Mouse (Mus musculus): ENCODE measurements around the gene Swi5. TPM values are rescaled to one million over a fixed set of nuclear protein-coding genes. Genes with fewer than 3 reads are reported as not detected.

The Swi5 gene
- total RNA-seq, 2 experiments from 2014 or later, result 291 to 303 TPM

GRCm38 (mm10) chr2:32282289-32282688 is 5.6 kb downstream of the Swi5 start:
- no peak for DNase-seq (ENCODE audit: low spot score in 2 of 2)

- no peak for DNase-seq (ENCODE audit: low spot score in 2 of 2)
Observed at GRCm38 (mm10) chr2:32275823-32276222, 12.1 kb downstream of the Swi5 start.

- DNase-seq (ENCODE audit: low spot score in 2 of 2), result no peak
Observed at GRCm38 (mm10) chr2:32260635-32261034, 27.2 kb downstream of the Swi5 start.

GRCm38 (mm10) chr2:32259657-32260417 is 28.0 kb downstream of the Swi5 start, which contains the start of gene Uck1:
Gene Uck1 (minus strand): TSS chr2:32260159.
- peak; percentile 85 to 86 for DNase-seq (ENCODE audit: low spot score in 2 of 2)

GRCm38 (mm10) chr2:32258887-32259533 is 28.9 kb downstream of the Swi5 start:
- DNase-seq (ENCODE audit: low spot score in 2 of 2), result no peak

- DNase-seq (ENCODE audit: low spot score in 2 of 2), result no peak
Observed at GRCm38 (mm10) chr2:32256273-32256672, 31.6 kb downstream of the Swi5 start.

- DNase-seq (ENCODE audit: low spot score in 2 of 2), result no peak
Observed at GRCm38 (mm10) chr2:32254563-32254962, 33.3 kb downstream of the Swi5 start.

- no peak for DNase-seq (ENCODE audit: low spot score in 2 of 2)
Observed at GRCm38 (mm10) chr2:32253352-32253751, 34.5 kb downstream of the Swi5 start.

GRCm38 (mm10) chr2:32252658-32253057 is 35.2 kb downstream of the Swi5 start:
- no peak for DNase-seq (ENCODE audit: low spot score in 2 of 2)

- DNase-seq (ENCODE audit: low spot score in 2 of 2), result no peak
Observed at GRCm38 (mm10) chr2:32251791-32252527, 35.9 kb downstream of the Swi5 start.

- peak in 1 of 2 experiments; percentile 34 for DNase-seq (ENCODE audit: low spot score in 2 of 2)
Observed at GRCm38 (mm10) chr2:32248377-32249361, 39.2 kb downstream of the Swi5 start.

GRCm38 (mm10) chr2:32246741-32247140 is 41.1 kb downstream of the Swi5 start:
- no peak for DNase-seq (ENCODE audit: low spot score in 2 of 2)

- no peak for DNase-seq (ENCODE audit: low spot score in 2 of 2)
Observed at GRCm38 (mm10) chr2:32242986-32243385, 44.9 kb downstream of the Swi5 start.

- no peak for DNase-seq (ENCODE audit: low spot score in 2 of 2)
Observed at GRCm38 (mm10) chr2:32240591-32240990, 47.3 kb downstream of the Swi5 start.

- DNase-seq (ENCODE audit: low spot score in 2 of 2), result no peak
Observed at GRCm38 (mm10) chr2:32238708-32239435, 49.0 kb downstream of the Swi5 start.

GRCm38 (mm10) chr2:32237571-32237970 is 50.3 kb downstream of the Swi5 start:
- no peak for DNase-seq (ENCODE audit: low spot score in 2 of 2)

- DNase-seq (ENCODE audit: low spot score in 2 of 2), result no peak
Observed at GRCm38 (mm10) chr2:32236760-32237487, 51.0 kb downstream of the Swi5 start.

GRCm38 (mm10) chr2:32235886-32236759 is 51.8 kb downstream of the Swi5 start, which contains the start of gene Pomt1:
Gene Pomt1 (plus strand): TSS chr2:32236590.
- DNase-seq (ENCODE audit: low spot score in 2 of 2), result peak; percentile 85 to 88
